Mouse (Mus musculus) heart, embryonic 14.5 days (tissue): Measurements from ENCODE around the gene Btk. TPM values are rescaled to one million over a fixed set of nuclear protein-coding genes. Genes with fewer than 3 reads are reported as not detected.

Source experiments
- ATAC-seq: fragments of 200-750 bp; cut with Nextera tagmentation; 2 replicates; pipeline ENCODE4 v1.8.0; 2017; ENCODE audit warnings: low read depth, moderate TSS enrichment; ENCODE audit not compliant: insufficient number of reproducible peaks, insufficient read depth, low FRiP score
- H3K27ac ChIP-seq, 2 experiments: fragments of 200-500 bp in 1 of 2; fragments of 300-500 bp in 1 of 2; sonication (generic) in 1 of 2; replicated peaks in 1 of 2; 2 replicates each; pipeline ENCODE4 v1.5.1; 2012 to 2014; ENCODE audit warnings: low read depth in 2 of 2, low read length in 2 of 2, control low read depth in 1 of 2, mild to moderate bottlenecking in 1 of 2, mixed read lengths in 1 of 2; ENCODE audit not compliant: control insufficient read depth in 1 of 2, insufficient read depth in 1 of 2
- H3K27me3 ChIP-seq: fragments of 300-500 bp; sonication (generic); 2 replicates; pipeline ENCODE4 v1.6.1; 2014; ENCODE audit warnings: mild to moderate bottlenecking, low read length, control low read depth; ENCODE audit not compliant: control insufficient read depth, insufficient read depth
- H3K36me3 ChIP-seq: fragments of 300-500 bp; sonication (generic); 2 replicates; pipeline ENCODE4 v1.6.1; 2014; ENCODE audit warnings: mild to moderate bottlenecking, control low read depth, low read length, mixed read lengths; ENCODE audit not compliant: control insufficient read depth, insufficient read depth
- H3K4me1 ChIP-seq, 2 experiments: fragments of 200-500 bp in 1 of 2; fragments of 300-500 bp in 1 of 2; sonication (generic) in 1 of 2; 2 replicates each; pipeline ENCODE4 v1.6.1; 2012 to 2014; ENCODE audit warnings: low read length in 2 of 2, control low read depth in 1 of 2, mixed read lengths in 1 of 2; ENCODE audit not compliant: control insufficient read depth in 2 of 2, insufficient read depth in 2 of 2
- H3K4me2 ChIP-seq: fragments of 300-500 bp; sonication (generic); 2 replicates; pipeline ENCODE4 v1.6.1; 2014; ENCODE audit warnings: mild to moderate bottlenecking, low read length
- H3K4me3 ChIP-seq, 2 experiments: fragments of 200-500 bp in 1 of 2; fragments of 300-500 bp in 1 of 2; sonication (generic) in 1 of 2; 2 replicates each; pipeline ENCODE4 v1.5.1; 2012 to 2014; ENCODE audit warnings: low read length in 2 of 2, mild to moderate bottlenecking in 2 of 2, control low read depth in 1 of 2, low read depth in 1 of 2, moderate library complexity in 1 of 2; ENCODE audit not compliant: control insufficient read depth in 1 of 2, insufficient read depth in 1 of 2
- H3K9ac ChIP-seq: fragments of 300-500 bp; sonication (generic); 2 replicates; pipeline ENCODE4 v1.6.1; 2014; ENCODE audit warnings: mild to moderate bottlenecking, low read length
- H3K9me3 ChIP-seq: fragments of 300-500 bp; sonication (generic); 2 replicates; pipeline ENCODE4 v1.6.1; 2016; ENCODE audit warnings: low read length, control low read depth; ENCODE audit not compliant: control insufficient read depth
- WGBS: fragments of 180-500 bp; shearing (Covaris S2); extraction: QIAGEN DNeasy Blood & Tissue Kit; methylation state at CpG from one replicate; pipeline ENCODE4 v1.1.7; 2014; 5-methylcytosine and 5-hydroxymethylcytosine counted together
- polyA plus RNA-seq: library from polyadenylated mRNA; unstranded; fragments of >200 nt; fragmentation: Nextera tagmentation; extraction: Ambion mirVana; gene quantifications from 2 replicates; pipeline ENCODE4 v1.2.1, GENCODE M21; 2014

The Btk gene
- polyA plus RNA-seq = 0.61 and 0.85 TPM in 2 replicates

DNA sequence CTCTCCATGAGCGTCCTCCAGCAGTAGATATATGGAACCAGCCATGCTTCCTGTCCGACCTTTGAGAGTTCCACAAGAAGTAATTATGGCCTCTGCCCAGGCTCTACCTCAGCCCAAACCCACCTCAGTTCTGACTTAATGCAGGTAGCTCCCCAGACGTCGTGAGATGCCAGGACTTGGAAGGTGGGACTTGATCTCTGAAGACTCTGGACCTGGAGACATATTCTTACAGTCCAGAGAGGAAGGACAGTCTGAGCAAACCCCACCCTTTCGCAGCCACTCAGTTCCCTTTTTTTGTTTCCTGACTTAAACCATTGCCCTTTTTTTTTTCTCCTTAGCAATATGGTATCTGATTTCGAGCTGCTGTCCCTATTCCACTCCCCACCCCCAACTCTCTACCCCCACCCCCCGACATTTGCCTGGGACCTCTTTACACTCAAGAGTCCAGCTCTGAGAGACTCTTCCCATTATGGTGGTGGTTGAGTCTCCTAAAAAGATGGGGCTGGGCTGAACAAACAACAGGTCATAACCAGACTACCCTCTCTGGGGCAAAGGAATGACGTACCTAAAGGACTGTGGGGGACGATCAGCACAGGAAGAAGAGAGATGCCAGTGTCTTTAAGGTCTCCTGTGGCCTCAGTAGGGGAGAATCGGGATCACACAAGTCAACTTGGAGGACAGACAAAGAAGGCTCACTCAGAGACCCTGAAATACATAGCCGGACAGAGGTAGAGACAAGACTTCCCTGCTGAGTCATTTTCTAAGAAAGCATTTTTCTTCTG lies at the start of gene Btk:
Gene Btk, minus strand, starts transcription at position 683 of the 782 bp plus-strand sequence.
- Histone ChIP-seq H3K4me3 (no peak within 1 kb of the TSS), H3K4me2 (no peak within 1 kb of the TSS), H3K9me3 (no peaks in the 10 kb centered on the region), H3K27me3 (no peaks in the 10 kb centered on the region), H3K4me1 (0 out of 4 replicates have a peak, but pooled peaks cover 0 to 2% of the 10 kb centered on the region in 2 experiments), H3K9ac (no peak within 1 kb of the TSS), H3K27ac (no peak within 1 kb of the TSS), H3K36me3 (peaks cover 9% of the 10 kb centered on the region)
- ATAC-seq = no peak
- 73% methylated on average over 11 of the region's 11 CpGs for WGBS

DNA sequence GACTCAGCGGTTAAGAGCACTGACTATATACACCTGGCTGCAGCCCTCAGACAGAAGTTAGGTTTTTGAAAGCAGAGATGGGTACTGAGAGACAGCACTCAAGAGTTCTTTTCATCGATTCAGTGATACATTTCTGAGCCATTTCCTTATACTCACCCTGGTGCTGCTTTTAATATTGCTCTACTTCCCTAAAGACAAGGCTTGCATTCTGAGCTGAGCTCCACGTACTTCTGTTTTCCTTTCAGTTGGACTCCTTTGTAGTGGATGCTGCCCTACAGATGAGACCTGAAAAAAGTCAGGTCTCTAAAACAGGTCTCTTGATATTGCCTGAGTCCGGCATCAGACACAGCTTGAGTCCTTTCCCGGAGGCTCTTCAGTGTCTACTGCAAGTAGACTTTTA lies 49.3 kb upstream of the Btk start:
- Histone ChIP-seq H3K4me1 (no peaks in the 10 kb centered on the region), H3K36me3 (no peaks in the 10 kb centered on the region), H3K27me3 (no peaks in the 10 kb centered on the region), H3K4me2 (no peak overlapping the region), H3K9ac (no peak overlapping the region), H3K27ac (no peak overlapping the region), H3K9me3 (no peaks in the 10 kb centered on the region), H3K4me3 (no peak overlapping the region)
- 77% methylated on average over 5 of the region's 5 CpGs for WGBS
- ATAC-seq = no peak

DNA sequence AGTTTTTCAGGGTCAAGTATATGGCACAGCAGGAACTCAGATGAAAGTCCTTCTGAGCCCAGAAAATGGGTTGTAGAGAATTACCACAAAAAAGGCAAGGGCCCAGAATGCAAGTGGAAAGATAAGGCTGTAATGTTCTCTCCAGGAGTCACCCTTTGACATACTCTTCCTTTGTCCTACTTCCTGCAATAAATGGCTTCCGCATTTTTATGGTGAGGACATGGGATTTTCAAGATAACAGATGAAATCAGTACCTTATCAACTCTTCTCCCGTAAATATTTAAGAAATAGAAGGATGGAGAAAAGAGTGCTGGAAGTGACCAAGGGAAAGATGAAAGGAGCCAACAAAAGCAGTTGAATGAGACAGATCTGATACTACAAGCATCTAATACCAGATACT lies 44.8 kb upstream of the Btk start:
- no peak overlapping the region for H3K4me2 ChIP-seq
- H3K4me3 ChIP-seq = no peak overlapping the region
- no peak overlapping the region for H3K27ac ChIP-seq
- H3K9me3 ChIP-seq = no peaks in the 10 kb centered on the region
- H3K27me3 ChIP-seq = no peaks in the 10 kb centered on the region
- H3K36me3 ChIP-seq = no peaks in the 10 kb centered on the region
- ATAC-seq = no peak
- H3K4me1 ChIP-seq = no peaks in the 10 kb centered on the region
- 48% methylated on average over 2 of the region's 2 CpGs for WGBS
- H3K9ac ChIP-seq = no peak overlapping the region

DNA sequence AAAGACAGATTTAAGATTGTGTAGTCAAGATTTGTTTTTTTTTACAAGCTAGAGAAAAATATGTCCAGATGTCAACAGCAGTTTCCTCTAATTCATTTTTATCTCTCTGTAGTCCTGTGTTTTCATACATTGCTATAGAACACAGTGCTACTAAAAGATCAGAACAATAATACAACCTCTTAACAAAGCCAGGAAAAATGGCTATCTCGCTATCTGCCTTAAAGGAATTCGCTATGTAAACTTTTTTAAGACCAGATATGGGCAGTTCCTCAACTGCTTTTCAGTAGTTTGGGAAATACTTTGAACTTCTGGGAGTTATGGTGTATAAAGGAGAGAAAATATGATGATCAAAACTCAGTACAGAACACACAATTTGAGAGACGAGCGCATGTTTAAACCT lies 40.0 kb upstream of the Btk start:
- no peaks in the 10 kb centered on the region for H3K36me3 ChIP-seq
- no peak for ATAC-seq
- no peak overlapping the region for H3K4me3 ChIP-seq
- WGBS = 76% methylated on average over 4 of the region's 4 CpGs
- H3K27ac ChIP-seq = no peak overlapping the region
- H3K9ac ChIP-seq = no peak overlapping the region
- no peak overlapping the region for H3K4me2 ChIP-seq
- H3K9me3 ChIP-seq = no peaks in the 10 kb centered on the region
- no peaks in the 10 kb centered on the region for H3K27me3 ChIP-seq
- no peaks in the 10 kb centered on the region for H3K4me1 ChIP-seq

DNA sequence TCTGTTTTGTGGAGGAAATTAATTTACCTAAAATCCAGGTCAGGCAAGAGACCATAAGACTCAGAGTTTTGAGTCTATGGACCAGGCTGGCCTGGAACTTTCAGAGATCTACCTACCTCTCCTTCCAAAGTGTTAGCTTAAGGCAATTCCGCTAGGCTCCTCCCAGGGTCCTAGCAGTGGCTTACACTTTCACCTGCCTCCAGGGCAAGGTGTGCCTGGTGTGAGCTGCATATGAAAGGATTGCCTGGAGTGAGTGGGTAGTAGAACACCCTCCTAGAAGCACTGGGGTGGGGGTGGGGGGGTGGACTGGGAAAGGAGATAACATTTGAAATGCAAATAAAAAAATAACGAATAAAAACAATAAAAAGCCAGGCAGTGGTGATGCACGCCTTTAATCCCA lies 38.3 kb upstream of the Btk start:
- WGBS = 65% methylated on average over 3 of the region's 3 CpGs
- Histone ChIP-seq H3K27me3 (no peaks in the 10 kb centered on the region), H3K9ac (no peak overlapping the region), H3K4me1 (no peaks in the 10 kb centered on the region), H3K9me3 (no peaks in the 10 kb centered on the region), H3K4me3 (no peak overlapping the region), H3K4me2 (no peak overlapping the region), H3K36me3 (no peaks in the 10 kb centered on the region), H3K27ac (no peak overlapping the region)
- no peak for ATAC-seq

DNA sequence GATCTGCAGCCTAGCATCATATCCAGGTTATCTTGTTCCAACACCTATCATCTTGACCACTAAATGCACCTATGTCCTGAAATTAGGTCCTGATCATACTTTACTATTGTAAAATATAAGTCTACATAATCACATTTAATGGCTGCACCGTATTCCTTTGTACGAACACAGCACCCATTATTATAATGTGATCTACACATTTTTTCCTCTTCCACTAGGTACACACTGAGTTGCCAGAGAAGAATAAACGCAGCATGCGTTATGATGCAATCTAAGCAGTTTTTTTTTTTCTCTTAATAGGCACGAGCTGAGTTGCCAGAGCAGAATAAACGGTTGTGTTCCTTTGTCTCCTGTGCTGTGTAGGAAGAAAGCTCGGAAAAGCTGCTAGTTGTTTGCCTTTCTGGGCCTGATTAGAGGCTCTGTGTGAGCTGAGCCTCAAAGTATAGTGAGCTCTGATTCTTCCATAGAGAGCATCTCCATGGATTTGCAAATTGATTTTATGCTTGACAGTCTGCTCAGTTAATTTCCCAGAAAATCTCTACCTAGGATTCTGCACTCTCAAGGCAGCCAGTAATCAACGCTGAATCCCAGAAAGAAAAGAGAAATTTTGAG lies 37.0 kb upstream of the Btk start:
- H3K4me1 ChIP-seq = no peaks in the 10 kb centered on the region
- H3K9me3 ChIP-seq = no peaks in the 10 kb centered on the region
- no peak overlapping the region for H3K9ac ChIP-seq
- no peaks in the 10 kb centered on the region for H3K36me3 ChIP-seq
- H3K27ac ChIP-seq = no peak overlapping the region
- no peak overlapping the region for H3K4me2 ChIP-seq
- H3K27me3 ChIP-seq = no peaks in the 10 kb centered on the region
- H3K4me3 ChIP-seq = no peak overlapping the region
- ATAC-seq = no peak
- WGBS = 67% methylated on average over 8 of the region's 8 CpGs

DNA sequence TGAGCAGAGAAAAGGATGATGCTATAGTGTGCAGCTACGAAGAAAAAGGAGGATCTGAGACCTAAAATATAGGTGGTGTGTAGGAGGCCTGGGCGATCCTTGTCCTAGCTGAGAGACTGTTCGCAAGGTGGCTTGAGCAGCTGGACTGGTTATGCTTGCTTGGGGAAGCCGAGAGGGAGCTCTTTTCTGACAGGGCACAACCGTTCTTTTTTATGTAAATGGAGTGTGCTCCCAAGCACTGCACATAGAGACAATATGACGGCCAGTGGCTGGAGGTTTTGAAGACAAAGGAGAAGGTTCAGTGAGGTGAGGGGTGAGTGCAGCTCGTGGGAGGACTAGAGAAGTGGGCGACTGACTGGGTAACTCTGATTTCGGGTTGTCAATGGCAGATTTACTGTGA lies 36.3 kb upstream of the Btk start:
- ATAC-seq = no peak
- no peaks in the 10 kb centered on the region for H3K4me1 ChIP-seq
- 58% methylated on average over 9 of the region's 9 CpGs for WGBS

More for the DNA sequence above, 36.3 kb upstream of the Btk start:
- Histone ChIP-seq H3K4me3 (no peak overlapping the region), H3K36me3 (no peaks in the 10 kb centered on the region), H3K9ac (no peak overlapping the region), H3K9me3 (no peaks in the 10 kb centered on the region), H3K4me2 (no peak overlapping the region), H3K27ac (no peak overlapping the region), H3K27me3 (no peaks in the 10 kb centered on the region)
